Mouse (Mus musculus) urinary bladder, postnatal 10 days (tissue): ENCODE results near the gene Slc39a3.

ENCODE experiments used
- DNase-seq: peaks from one replicate; pipeline ENCODE4 v3.0.0; 2022; ENCODE audit warnings: low spot score

Gene Slc39a3

GRCm38 (mm10) chr10:80984223-80984622 is 53.0 kb downstream of the Slc39a3 start:
- no peak for DNase-seq

- DNase-seq = no peak
These were observed 54.8 kb downstream of the Slc39a3 start for GRCm38 (mm10) chr10:80982381-80982780.

- DNase-seq = no peak
These were observed 55.6 kb downstream of the Slc39a3 start for GRCm38 (mm10) chr10:80981564-80982112.
